Mouse (Mus musculus): ENCODE results near the gene Gm49721.
"Not testable (repeated sequence)": the region's sequence is repeated elsewhere in the genome, so short reads cannot be mapped to it uniquely, and the experiment has no call there.

Gm49721 gene

GRCm38 (mm10) chr17:7084523-7084922 lies 105.8 kb downstream of the Gm49721 start:
- not testable (repeated sequence) for DNase-seq

DNA sequence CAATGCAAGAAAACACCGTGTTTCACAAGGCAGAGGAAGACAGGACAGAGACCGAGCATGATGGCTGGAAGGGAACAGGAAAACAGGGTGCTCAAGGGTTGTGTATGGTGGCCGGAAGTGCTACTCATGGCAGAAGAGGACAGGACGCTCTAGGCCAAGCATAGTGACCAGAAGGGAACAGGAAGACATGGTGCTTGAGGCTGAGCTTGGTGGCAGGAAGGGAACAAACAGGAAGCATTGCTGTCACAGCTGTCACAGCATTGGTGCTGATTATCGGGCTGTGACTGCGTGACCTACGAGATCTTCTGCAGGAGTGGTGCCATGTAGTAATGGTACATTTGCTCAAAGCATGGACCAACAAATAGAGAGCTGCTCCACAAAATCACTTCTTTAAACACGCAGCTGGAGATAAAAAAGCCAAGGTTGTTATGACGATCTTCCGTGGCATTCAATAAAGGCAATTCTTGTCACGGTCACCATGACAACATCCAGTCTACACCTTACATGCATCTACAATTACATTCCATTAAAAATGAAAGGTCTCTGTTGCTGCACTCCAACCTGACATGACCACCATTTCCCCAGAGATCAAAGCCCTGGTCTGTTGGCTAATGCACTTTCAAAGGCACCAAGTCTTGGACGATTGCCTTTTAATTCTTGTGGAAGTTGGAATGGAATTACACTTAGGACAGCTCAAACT lies 106.9 kb downstream of the Gm49721 start:
- not testable (repeated sequence) for DNase-seq

DNA sequence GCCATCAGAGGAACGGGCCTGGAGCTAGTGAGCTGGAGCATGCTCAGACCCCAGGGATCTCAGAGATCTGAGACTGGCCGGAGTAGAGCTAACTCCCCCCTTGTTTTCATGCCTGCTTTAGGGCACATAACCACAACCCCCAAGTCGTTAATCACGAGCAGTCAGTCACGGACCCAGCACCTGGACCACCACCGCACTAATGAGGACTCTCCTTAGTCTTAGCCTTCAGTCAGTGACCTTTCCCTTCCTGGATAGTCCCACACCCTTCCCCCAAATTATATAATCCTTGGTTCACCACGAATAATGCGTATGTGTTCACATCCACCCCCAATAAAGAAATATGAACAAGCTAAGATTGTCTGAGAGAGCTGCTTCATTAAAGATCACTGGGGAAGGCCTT lies 108.1 kb downstream of the Gm49721 start:
- DNase-seq, result not testable (repeated sequence)
